Mouse (Mus musculus) G1E (cell line): ENCODE data around the gene Pgap3.

Experiments used
- CTCF ChIP-seq: IDR thresholded peaks from 2 replicates; pipeline ENCODE4 v1.5.1; 2012; ENCODE audit warnings: low read depth, low read length, inconsistent platforms, mixed read lengths
- GATA1 ChIP-seq: IDR thresholded peaks from 2 replicates; pipeline ENCODE4 v1.6.1; 2012; ENCODE audit warnings: borderline replicate concordance, low read length, inconsistent platforms, mixed read lengths
- GATA2 ChIP-seq: IDR thresholded peaks from 2 replicates; pipeline ENCODE4 v1.6.1; 2012; ENCODE audit warnings: low read depth, low read length, inconsistent platforms, borderline replicate concordance
- POLR2AphosphoS5 ChIP-seq: IDR thresholded peaks from 2 replicates; pipeline ENCODE4 v1.6.1; 2012; ENCODE audit warnings: low read depth, low read length, inconsistent platforms; ENCODE audit not compliant: insufficient replicate concordance
- TAL1 ChIP-seq: conservative IDR thresholded peaks from 2 replicates; pipeline ENCODE4 v1.6.1; 2012; ENCODE audit warnings: low read depth, low read length, inconsistent platforms, mixed read lengths

GRCm38 (mm10) chr11:98414162-98414561 lies 13.9 kb upstream of the Pgap3 start:
- TF ChIP-seq CTCF, result no peak
- TF ChIP-seq POLR2AphosphoS5, result no peak
- TF ChIP-seq TAL1, result no peak
- TF ChIP-seq GATA1, result no peak
- TF ChIP-seq GATA2, result no peak
